Mouse (Mus musculus) erythroblast, adult 5-6 weeks (primary cell): ENCODE data around the gene Pgs1. TPM values are rescaled to one million over a fixed set of nuclear protein-coding genes. Genes with fewer than 3 reads are reported as not detected.
A peak's percentile ranks its signal among the peaks of the same experiment; 100 is the strongest.

Experiments used
- ATAC-seq: replicated peaks from 2 replicates; pipeline ENCODE4 v1.8.0; 2016; ENCODE audit warnings: moderate number of reproducible peaks, mild to moderate bottlenecking, moderate TSS enrichment, inconsistent platforms; ENCODE audit not compliant: poor library complexity, low FRiP score, severe bottlenecking
- total RNA-seq, 2 experiments: library from RNA; stranded (forward) in 1 of 2; stranded (reverse) in 1 of 2; fragments of 150-400 nt in 1 of 2; fragments of 200-764, 138-1000 nt in 1 of 2; gene quantifications; 2 replicates each; pipeline versions ENCODE4 v1.2.3 to v1.2.4; 2015 to 2017; ENCODE audit warnings: low replicate concordance in 2 of 2

The Pgs1 gene
- total RNA-seq (2015; ENCODE audit: low replicate concordance) (9.2 and 14.6 TPM in 2 replicates), total RNA-seq (2017; ENCODE audit: low replicate concordance) (20.8 and 32.9 TPM in 2 replicates)

GRCm38 (mm10) chr11:117986126-117987031 lies at the start of gene Pgs1:
Pgs1 (plus strand) TSS chr11:117986292.
- ATAC-seq, result peak; percentile 90

GRCm38 (mm10) chr11:117939004-117939730 lies 46.9 kb upstream of the Pgs1 start:
- no peak for ATAC-seq

GRCm38 (mm10) chr11:117939741-117940285 lies 46.3 kb upstream of the Pgs1 start:
- ATAC-seq, result no peak

- no peak for ATAC-seq
Measured at GRCm38 (mm10) chr11:117940881-117941280, 45.2 kb upstream of the Pgs1 start.

- no peak for ATAC-seq
Measured at GRCm38 (mm10) chr11:117941325-117941834, 44.7 kb upstream of the Pgs1 start.

- ATAC-seq, result no peak
Measured at GRCm38 (mm10) chr11:117941848-117942247, 44.2 kb upstream of the Pgs1 start.

- ATAC-seq, result no peak
Measured at GRCm38 (mm10) chr11:117946195-117946979, 39.7 kb upstream of the Pgs1 start.

GRCm38 (mm10) chr11:117946996-117947419 lies 39.1 kb upstream of the Pgs1 start:
- no peak; the same call in 1 of the 2 replicates for ATAC-seq

- ATAC-seq, result no peak
Measured at GRCm38 (mm10) chr11:117949392-117950091, 36.5 kb upstream of the Pgs1 start.

GRCm38 (mm10) chr11:117951391-117951790 lies 34.7 kb upstream of the Pgs1 start:
- ATAC-seq, result no peak

GRCm38 (mm10) chr11:117952174-117952933 lies 33.7 kb upstream of the Pgs1 start:
- ATAC-seq, result no peak

- ATAC-seq, result no peak
Measured at GRCm38 (mm10) chr11:117954094-117954493, 32.0 kb upstream of the Pgs1 start.

GRCm38 (mm10) chr11:117954819-117955218 lies 31.3 kb upstream of the Pgs1 start:
- no peak for ATAC-seq

GRCm38 (mm10) chr11:117955621-117956020 lies 30.5 kb upstream of the Pgs1 start:
- no peak for ATAC-seq

- no peak for ATAC-seq
Measured at GRCm38 (mm10) chr11:117958197-117958596, 27.9 kb upstream of the Pgs1 start.

- no peak for ATAC-seq
Measured at GRCm38 (mm10) chr11:117959166-117959565, 26.9 kb upstream of the Pgs1 start.

- no peak for ATAC-seq
Measured at GRCm38 (mm10) chr11:117959741-117960381, 26.2 kb upstream of the Pgs1 start.

- ATAC-seq, result no peak
Measured at GRCm38 (mm10) chr11:117960601-117961000, 25.5 kb upstream of the Pgs1 start.
